Mouse (Mus musculus): Measurements from ENCODE around the gene Fam20c. TPM values are rescaled to one million over a fixed set of nuclear protein-coding genes. Genes with fewer than 3 reads are reported as not detected.

Fam20c gene
- polyA plus RNA-seq, 1 experiment from 2014 or later, result 7.3 TPM

DNA sequence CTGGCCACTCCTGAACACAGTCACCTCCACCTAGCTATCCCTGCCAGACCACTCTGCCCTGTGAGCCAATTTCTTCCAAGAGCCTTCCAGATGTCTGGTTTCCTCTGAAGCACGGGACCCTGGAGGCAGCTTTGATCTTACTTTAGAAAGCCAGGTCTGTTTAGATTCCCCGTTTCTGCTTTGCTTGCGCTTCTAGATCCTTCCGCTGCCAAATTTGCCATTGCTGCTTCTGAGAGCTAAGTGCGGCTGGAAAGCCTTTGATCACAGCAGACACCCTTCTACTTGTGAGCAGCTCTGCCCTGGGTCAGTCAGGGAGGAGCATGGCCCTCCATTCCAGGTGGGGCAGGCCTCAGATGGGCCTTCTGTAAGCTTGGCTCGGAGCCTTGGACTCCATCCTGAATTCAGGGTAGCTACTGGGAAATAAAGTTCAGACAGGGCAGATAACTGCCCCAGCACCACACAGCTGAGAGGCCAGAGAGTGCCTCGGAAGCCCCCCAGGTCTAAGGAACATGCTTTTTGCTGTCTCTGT is 47.3 kb downstream of the Fam20c start:
- DNase-seq (ENCODE audit: low spot score), result no peak
- ATAC-seq (replicated peaks; ENCODE audit: insufficient number of reproducible peaks, low FRiP score, low TSS enrichment, low read depth), result no peak
- no peaks in the 10 kb centered on the region for H3K4me1 ChIP-seq (ENCODE audit: control insufficient read depth, insufficient read depth, low read length)
- no peak overlapping the region for H3K4me3 ChIP-seq (ENCODE audit: low read depth, low read length)
- no peak overlapping the region for H3K4me2 ChIP-seq (ENCODE audit: low read depth, low read length)
- H3K9me3 ChIP-seq (replicated peaks; ENCODE audit: control insufficient read depth, low read length), result no peaks in the 10 kb centered on the region
- H3K27me3 ChIP-seq (ENCODE audit: control insufficient read depth, insufficient read depth, low read length), result no peaks in the 10 kb centered on the region
- 66% methylated on average over 7 of the region's 7 CpGs for WGBS
- H3K36me3 ChIP-seq (replicated peaks; ENCODE audit: control insufficient read depth, insufficient read depth, low read depth, low read length), result no peaks in the 10 kb centered on the region
- no peak overlapping the region for H3K27ac ChIP-seq (replicated peaks; ENCODE audit: low read depth, low read length)
- no peak overlapping the region for H3K9ac ChIP-seq (replicated peaks; ENCODE audit: low read length)

DNA sequence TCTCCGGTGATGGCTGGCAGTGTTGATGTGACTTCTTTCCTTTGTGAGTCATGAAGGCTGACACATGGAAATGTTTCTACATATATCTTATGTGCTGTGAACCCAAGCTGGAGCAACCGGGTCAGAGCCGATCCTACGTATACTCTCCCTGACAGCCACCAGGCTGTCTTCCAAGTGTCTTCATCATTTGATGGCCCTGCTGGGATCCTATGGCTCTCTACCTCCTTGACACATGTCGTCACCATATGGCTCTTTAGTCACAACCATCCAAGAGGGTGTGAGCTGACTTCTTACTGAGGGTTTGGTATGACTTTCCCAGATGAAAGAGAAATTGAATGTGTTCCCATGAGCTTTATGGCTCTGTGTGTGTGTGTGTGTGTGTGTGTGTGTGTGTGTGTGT is 50.0 kb downstream of the Fam20c start:
- Histone ChIP-seq H3K27ac (replicated peaks; ENCODE audit: low read depth, low read length) (no peak overlapping the region), H3K4me3 (ENCODE audit: low read depth, low read length) (no peak overlapping the region), H3K4me1 (ENCODE audit: control insufficient read depth, insufficient read depth, low read length) (no peaks in the 10 kb centered on the region), H3K4me2 (ENCODE audit: low read depth, low read length) (no peak overlapping the region), H3K9me3 (replicated peaks; ENCODE audit: control insufficient read depth, low read length) (no peaks in the 10 kb centered on the region), H3K27me3 (ENCODE audit: control insufficient read depth, insufficient read depth, low read length) (no peaks in the 10 kb centered on the region), H3K36me3 (replicated peaks; ENCODE audit: control insufficient read depth, insufficient read depth, low read depth, low read length) (no peaks in the 10 kb centered on the region), H3K9ac (replicated peaks; ENCODE audit: low read length) (no peak overlapping the region)
- DNase-seq (ENCODE audit: low spot score) (no peak), ATAC-seq (replicated peaks; ENCODE audit: insufficient number of reproducible peaks, low FRiP score, low TSS enrichment, low read depth) (no peak)
- WGBS, result 96% methylated on average over 5 of the region's 5 CpGs

DNA sequence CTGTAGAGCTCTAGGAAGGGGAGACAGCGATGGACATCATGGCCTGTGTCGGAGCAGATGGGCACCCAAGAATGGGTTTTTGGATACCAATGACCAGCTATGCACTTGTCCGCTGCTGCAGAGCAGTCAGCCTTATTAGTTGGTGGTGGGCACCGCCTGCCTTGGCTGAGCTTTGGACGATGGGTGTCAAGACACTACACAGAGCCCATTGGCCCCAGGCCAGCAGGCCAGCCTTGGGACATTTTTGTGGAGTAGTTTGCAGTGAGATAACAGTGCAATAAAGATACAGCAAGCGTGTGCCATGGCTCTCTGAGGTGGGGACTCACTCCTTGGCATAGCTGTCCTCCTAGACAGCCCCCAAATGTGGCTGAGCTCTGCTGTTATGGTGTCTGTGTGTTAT is 55.5 kb downstream of the Fam20c start:
- 91% methylated on average over 6 of the region's 6 CpGs for WGBS
- H3K27ac ChIP-seq (replicated peaks; ENCODE audit: low read depth, low read length), result no peak overlapping the region
- H3K9me3 ChIP-seq (replicated peaks; ENCODE audit: control insufficient read depth, low read length), result no peaks in the 10 kb centered on the region
- H3K36me3 ChIP-seq (replicated peaks; ENCODE audit: control insufficient read depth, insufficient read depth, low read depth, low read length), result no peaks in the 10 kb centered on the region
- H3K9ac ChIP-seq (replicated peaks; ENCODE audit: low read length), result no peak overlapping the region
- no peaks in the 10 kb centered on the region for H3K27me3 ChIP-seq (ENCODE audit: control insufficient read depth, insufficient read depth, low read length)
- no peaks in the 10 kb centered on the region for H3K4me1 ChIP-seq (ENCODE audit: control insufficient read depth, insufficient read depth, low read length)
- no peak for DNase-seq (ENCODE audit: low spot score)
- no peak overlapping the region for H3K4me2 ChIP-seq (ENCODE audit: low read depth, low read length)
- ATAC-seq (replicated peaks; ENCODE audit: insufficient number of reproducible peaks, low FRiP score, low TSS enrichment, low read depth), result no peak
- H3K4me3 ChIP-seq (ENCODE audit: low read depth, low read length), result no peak overlapping the region

DNA sequence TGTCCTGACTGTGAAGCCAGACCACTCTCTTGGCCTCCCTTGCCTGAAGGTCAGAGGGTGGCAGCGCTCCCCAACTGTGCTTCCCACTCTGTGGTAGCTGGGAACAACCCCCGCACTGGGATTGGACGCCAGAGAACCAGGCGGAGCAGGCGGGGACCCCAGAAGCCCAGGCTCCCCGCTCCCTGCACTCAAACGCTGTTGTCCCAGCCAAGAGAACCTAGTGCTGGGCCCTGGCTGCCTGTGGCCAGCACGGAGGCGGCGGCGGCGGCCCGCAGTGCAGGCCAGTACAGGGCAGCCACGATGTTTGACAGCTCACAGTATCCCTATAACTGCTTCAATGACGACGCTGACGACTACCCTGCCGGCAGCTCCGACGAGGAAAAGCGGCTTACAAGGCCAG is 65.5 kb downstream of the Fam20c start, which contains the start of gene Gm5294:
Gene Gm5294, plus strand, starts transcription at position 301 of the 400 bp plus-strand sequence.
- no peak for DNase-seq (ENCODE audit: low spot score)
- Histone ChIP-seq H3K27me3 (ENCODE audit: control insufficient read depth, insufficient read depth, low read length) (peaks cover 39% of the 10 kb centered on the region), H3K4me3 (ENCODE audit: low read depth, low read length) (peak within 1 kb of the TSS; percentile 31), H3K9ac (replicated peaks; ENCODE audit: low read length) (0 out of 2 replicates have a peak within 1 kb of the TSS, but pooled peaks have one; percentile 18), H3K9me3 (replicated peaks; ENCODE audit: control insufficient read depth, low read length) (no peaks in the 10 kb centered on the region), H3K4me1 (ENCODE audit: control insufficient read depth, insufficient read depth, low read length) (peaks cover 3% of the 10 kb centered on the region; the same call in 1 of the 2 replicates), H3K4me2 (ENCODE audit: low read depth, low read length) (peak within 1 kb of the TSS; percentile 57), H3K36me3 (replicated peaks; ENCODE audit: control insufficient read depth, insufficient read depth, low read depth, low read length) (no peaks in the 10 kb centered on the region), H3K27ac (replicated peaks; ENCODE audit: low read depth, low read length) (no peak within 1 kb of the TSS)
- 5% methylated on average over 20 of the region's 21 CpGs for WGBS
- ATAC-seq (replicated peaks; ENCODE audit: insufficient number of reproducible peaks, low FRiP score, low TSS enrichment, low read depth), result no peak

DNA sequence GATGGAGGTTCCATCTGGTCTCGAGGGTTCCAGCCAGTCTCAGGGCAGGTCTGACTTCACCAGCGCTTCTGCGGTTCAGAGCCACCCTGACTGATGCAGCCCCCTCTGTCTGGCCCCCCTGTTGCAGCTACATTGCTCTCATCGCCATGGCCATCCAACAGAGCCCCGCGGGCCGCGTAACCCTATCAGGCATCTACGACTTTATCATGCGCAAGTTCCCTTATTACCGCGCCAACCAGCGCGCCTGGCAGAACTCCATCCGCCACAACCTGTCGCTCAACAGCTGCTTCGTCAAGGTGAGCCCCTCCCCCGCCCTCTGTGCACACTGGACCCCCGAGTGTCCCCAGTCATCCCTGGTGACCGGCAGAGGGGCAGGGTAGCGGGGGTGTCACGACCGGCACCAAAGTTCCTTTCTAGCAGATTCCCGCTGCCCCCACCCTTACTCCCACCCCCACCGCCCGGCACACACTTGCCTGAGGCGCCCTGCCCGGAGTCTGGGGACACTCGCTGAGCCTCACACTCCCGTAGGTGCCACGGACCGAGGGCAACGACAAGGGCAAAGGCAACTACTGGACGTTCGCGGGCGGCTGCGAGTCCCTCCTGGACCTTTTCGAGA is 66.5 kb downstream of the Fam20c start:
- ATAC-seq (replicated peaks; ENCODE audit: insufficient number of reproducible peaks, low FRiP score, low TSS enrichment, low read depth), result no peak
- no peak overlapping the region for H3K27ac ChIP-seq (replicated peaks; ENCODE audit: low read depth, low read length)
- H3K4me1 ChIP-seq (ENCODE audit: control insufficient read depth, insufficient read depth, low read length), result peaks cover 3% of the 10 kb centered on the region; the same call in 1 of the 2 replicates
- H3K4me2 ChIP-seq (ENCODE audit: low read depth, low read length), result peak overlapping the region; percentile 57
- DNase-seq (ENCODE audit: low spot score), result peak; percentile 25
- WGBS, result 4% methylated on average over 39 of the region's 39 CpGs
- peak overlapping the region; percentile 18; the same call in 1 of the 2 replicates for H3K9ac ChIP-seq (replicated peaks; ENCODE audit: low read length)
- peaks cover 39% of the 10 kb centered on the region for H3K27me3 ChIP-seq (ENCODE audit: control insufficient read depth, insufficient read depth, low read length)
- no peaks in the 10 kb centered on the region for H3K9me3 ChIP-seq (replicated peaks; ENCODE audit: control insufficient read depth, low read length)
- H3K36me3 ChIP-seq (replicated peaks; ENCODE audit: control insufficient read depth, insufficient read depth, low read depth, low read length), result no peaks in the 10 kb centered on the region
- peak overlapping the region; percentile 31 for H3K4me3 ChIP-seq (ENCODE audit: low read depth, low read length)

DNA sequence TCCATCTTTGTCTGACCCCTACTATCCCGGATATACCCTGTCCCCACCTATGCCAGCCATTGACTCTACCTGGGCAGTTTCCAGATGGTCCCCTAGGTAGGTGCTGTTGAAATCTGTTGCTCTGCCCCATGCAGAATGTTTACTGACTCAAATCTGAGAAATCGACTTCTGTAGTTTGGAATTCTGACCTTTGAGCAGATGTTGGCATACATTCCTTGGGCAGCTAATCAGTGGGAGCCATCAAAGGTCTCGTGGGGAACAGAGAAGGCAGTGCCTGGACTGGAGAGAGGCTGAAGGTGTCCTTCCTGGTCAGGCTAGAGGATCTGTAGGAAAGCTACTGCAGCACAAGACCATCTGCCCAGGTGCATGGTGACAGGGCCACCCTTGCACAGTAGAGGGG is 70.8 kb downstream of the Fam20c start:
- H3K36me3 ChIP-seq (replicated peaks; ENCODE audit: control insufficient read depth, insufficient read depth, low read depth, low read length), result no peaks in the 10 kb centered on the region
- DNase-seq (ENCODE audit: low spot score), result no peak
- H3K4me2 ChIP-seq (ENCODE audit: low read depth, low read length), result no peak overlapping the region
- WGBS, result 60% methylated on average over 3 of the region's 3 CpGs
- peaks cover 27% of the 10 kb centered on the region for H3K27me3 ChIP-seq (ENCODE audit: control insufficient read depth, insufficient read depth, low read length)
- H3K9ac ChIP-seq (replicated peaks; ENCODE audit: low read length), result no peak overlapping the region
- H3K4me3 ChIP-seq (ENCODE audit: low read depth, low read length), result no peak overlapping the region
- H3K27ac ChIP-seq (replicated peaks; ENCODE audit: low read depth, low read length), result no peak overlapping the region
- no peaks in the 10 kb centered on the region for H3K9me3 ChIP-seq (replicated peaks; ENCODE audit: control insufficient read depth, low read length)
- ATAC-seq (replicated peaks; ENCODE audit: insufficient number of reproducible peaks, low FRiP score, low TSS enrichment, low read depth), result no peak
- peaks cover 3% of the 10 kb centered on the region; the same call in 1 of the 2 replicates for H3K4me1 ChIP-seq (ENCODE audit: control insufficient read depth, insufficient read depth, low read length)

DNA sequence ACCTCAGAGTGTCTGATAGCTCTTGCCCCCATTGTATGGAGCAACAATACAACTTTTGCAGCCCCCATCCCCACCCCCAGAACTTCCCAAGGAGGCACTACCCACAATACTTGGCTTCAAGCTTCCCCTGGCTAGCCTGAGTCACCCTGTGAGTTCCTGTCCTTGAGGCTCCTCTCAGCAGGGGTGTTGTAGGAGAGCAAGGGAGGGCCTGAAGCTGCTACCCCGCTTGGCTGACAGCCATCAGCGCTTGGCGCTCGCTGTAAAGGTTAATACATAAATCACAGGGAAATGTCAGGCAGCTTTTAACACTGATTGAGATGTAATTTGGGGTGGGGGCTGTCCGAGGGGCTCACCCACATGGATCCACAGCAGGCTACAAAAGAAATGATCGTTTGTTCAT is 79.1 kb downstream of the Fam20c start:
- DNase-seq (ENCODE audit: low spot score) (no peak), ATAC-seq (replicated peaks; ENCODE audit: insufficient number of reproducible peaks, low FRiP score, low TSS enrichment, low read depth) (no peak)
- Histone ChIP-seq H3K27ac (replicated peaks; ENCODE audit: low read depth, low read length) (no peak overlapping the region), H3K4me3 (ENCODE audit: low read depth, low read length) (no peak overlapping the region), H3K4me1 (ENCODE audit: control insufficient read depth, insufficient read depth, low read length) (no peaks in the 10 kb centered on the region), H3K9ac (replicated peaks; ENCODE audit: low read length) (no peak overlapping the region), H3K9me3 (replicated peaks; ENCODE audit: control insufficient read depth, low read length) (no peaks in the 10 kb centered on the region), H3K36me3 (replicated peaks; ENCODE audit: control insufficient read depth, insufficient read depth, low read depth, low read length) (no peaks in the 10 kb centered on the region), H3K4me2 (ENCODE audit: low read depth, low read length) (no peak overlapping the region), H3K27me3 (ENCODE audit: control insufficient read depth, insufficient read depth, low read length) (no peaks in the 10 kb centered on the region)
- WGBS, result 68% methylated on average over 6 of the region's 6 CpGs

DNA sequence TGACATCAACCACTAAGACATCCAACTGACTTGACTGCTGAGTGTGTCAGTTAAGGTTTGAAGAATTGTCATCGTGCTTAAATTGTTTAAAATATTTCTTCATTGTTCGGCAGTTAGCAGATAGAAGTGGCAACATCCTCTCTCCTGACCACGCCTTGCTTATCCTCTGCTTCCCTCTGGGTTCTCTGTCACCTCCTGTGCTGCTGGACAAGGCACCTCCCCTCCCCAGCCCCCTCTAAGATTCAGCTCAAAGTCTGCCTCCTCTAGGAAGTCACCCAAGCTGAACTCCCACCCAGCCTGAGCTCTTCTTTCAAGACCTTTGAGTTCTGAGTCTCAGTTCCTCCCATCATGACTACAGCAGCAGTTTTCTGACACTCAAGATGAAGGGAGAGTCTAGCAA is 80.6 kb downstream of the Fam20c start:
- no peak for DNase-seq (ENCODE audit: low spot score)
- H3K9me3 ChIP-seq (replicated peaks; ENCODE audit: control insufficient read depth, low read length), result no peaks in the 10 kb centered on the region
- no peak overlapping the region for H3K4me3 ChIP-seq (ENCODE audit: low read depth, low read length)
- no peaks in the 10 kb centered on the region for H3K27me3 ChIP-seq (ENCODE audit: control insufficient read depth, insufficient read depth, low read length)
- no peak for ATAC-seq (replicated peaks; ENCODE audit: insufficient number of reproducible peaks, low FRiP score, low TSS enrichment, low read depth)
- H3K4me1 ChIP-seq (ENCODE audit: control insufficient read depth, insufficient read depth, low read length), result no peaks in the 10 kb centered on the region
- WGBS, result 82% methylated on average over 3 of the region's 3 CpGs
- H3K9ac ChIP-seq (replicated peaks; ENCODE audit: low read length), result no peak overlapping the region
- no peak overlapping the region for H3K27ac ChIP-seq (replicated peaks; ENCODE audit: low read depth, low read length)
- H3K36me3 ChIP-seq (replicated peaks; ENCODE audit: control insufficient read depth, insufficient read depth, low read depth, low read length), result no peaks in the 10 kb centered on the region
- H3K4me2 ChIP-seq (ENCODE audit: low read depth, low read length), result no peak overlapping the region

Measured in embryonic facial prominence, embryonic 11.5 days (tissue).